Mouse (Mus musculus): ENCODE data around the gene Acap3. TPM values are rescaled to one million over a fixed set of nuclear protein-coding genes. Genes with fewer than 3 reads are reported as not detected.

Gene Acap3
- polyA plus RNA-seq (2012; rRNA removed; ENCODE audit: low replicate concordance), result 13.3 and 14.8 TPM in 2 replicates

DNA sequence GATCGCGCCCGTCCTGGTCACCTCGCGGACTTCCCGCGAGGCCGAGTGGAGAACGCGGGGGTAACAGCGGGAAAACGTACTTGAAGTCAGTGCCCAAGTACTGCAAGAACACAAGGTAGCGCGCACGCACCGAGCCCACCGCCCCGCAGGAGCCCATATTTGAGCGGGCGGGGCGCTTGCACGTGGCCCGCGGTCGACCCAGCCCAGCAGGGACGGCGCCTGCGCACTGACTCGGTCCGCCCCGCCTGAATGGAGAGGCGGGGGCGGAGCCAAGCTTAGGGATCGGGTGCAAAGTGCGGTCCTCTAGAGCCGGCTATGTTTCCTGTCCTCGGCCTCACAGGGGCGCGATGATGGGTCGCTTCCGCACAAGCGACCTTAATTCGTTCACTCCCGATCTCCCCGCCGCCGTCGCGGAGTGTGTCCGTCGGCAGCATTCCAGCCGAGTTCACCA lies at the start of gene Acap3, which contains the start of gene Pusl1:
Acap3 (plus strand) TSS at position 272 of the 451 bp plus-strand sequence.
Pusl1 (minus strand) TSS at position 231 of the 451 bp plus-strand sequence.

DNA sequence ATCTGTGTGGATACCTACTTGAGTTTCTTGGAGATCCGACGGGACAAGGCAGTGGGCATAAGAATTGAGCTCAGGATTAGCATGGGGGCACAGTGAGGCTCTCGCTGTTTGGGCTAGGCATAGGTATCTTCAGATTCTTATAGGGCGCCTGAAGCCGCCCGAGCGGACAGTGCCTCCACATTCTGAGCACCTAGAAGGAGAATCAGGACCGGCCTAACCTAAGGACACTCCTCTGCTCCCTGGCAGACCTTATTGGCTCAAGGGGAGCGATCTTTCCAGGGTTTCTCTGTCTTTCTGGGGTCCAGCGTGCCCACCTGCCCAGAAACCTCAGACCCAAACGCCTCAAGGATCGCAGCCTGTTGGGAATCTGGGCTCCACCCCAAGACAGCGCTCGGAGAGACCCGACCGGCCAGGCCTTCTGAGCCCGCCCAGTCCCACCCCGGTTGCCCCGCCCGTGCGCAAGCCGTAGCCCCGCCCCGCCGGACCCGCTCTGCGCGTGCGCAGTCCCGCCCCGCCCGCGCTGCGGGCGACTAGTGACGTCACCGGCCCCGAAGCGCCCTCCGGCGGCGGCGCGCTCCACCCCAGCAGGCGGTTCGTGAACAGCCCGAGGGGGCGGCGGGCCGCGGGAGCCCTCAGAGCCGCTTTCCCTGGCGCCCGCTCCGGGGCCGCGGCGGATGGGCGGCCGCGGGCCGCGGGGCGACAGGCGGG lies 44.6 kb upstream of the Acap3 start, which contains the start of gene Dvl1:
Dvl1 (plus strand) TSS at position 532 of the 708 bp plus-strand sequence.

DNA sequence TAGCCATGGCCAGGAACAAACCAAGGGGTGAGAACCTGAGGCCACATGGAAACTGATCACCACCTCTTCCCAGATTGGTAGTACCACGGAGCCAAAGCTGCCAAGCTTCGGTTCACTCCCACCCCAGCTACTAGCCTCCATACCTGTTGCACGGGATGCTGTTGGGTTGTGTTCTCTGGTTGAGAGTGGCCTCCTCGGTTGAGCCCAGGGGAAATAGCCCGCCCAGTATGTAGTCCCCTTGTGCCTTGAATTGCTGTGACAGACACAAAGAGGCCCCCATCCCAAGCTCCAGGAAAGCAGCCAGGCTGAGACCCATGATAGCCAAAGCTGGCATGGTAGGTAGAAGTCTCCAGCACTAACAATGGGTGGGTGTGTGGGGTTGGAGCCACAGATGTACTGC lies 28.6 kb upstream of the Acap3 start, which contains the start of gene Tas1r3:
Tas1r3 (minus strand) TSS at position 362 of the 400 bp plus-strand sequence.

DNA sequence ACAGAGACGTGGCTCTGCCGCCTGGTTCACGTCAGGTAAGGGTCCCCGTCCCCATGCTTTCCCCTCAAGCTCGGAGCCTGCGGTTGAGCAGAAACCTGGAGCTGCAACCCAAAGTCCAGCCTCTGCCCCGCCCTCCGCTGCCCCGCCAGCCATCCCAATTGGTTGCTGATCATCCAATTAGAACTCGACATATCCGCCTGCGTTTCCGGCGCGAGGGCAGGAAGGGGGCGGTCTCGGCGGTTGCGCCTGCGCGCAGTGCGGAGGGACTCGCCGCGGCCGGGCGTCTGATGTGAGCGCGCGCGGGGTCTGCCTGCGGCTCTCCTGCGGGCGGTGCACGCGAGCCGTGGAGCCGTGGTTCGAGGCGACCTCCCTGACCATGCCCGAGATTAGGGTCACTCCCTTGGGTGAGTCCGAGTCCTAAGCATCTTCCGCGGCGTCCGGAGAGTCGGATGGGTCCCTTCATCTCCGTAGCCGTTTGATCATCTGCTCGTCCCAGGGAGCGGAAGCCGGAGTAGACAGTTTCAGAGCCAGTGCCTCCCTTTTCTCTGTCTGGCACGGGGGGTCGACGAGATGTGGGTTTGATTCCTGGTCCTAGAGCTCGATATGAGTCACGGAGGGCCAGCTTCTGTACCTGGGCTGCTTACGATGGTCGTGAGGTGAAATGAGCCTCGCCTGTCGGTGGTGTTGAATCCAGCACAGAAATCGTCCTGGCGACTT lies 22.1 kb upstream of the Acap3 start, which contains the start of the genes Cptp and Ints11:
Cptp (minus strand) TSS at position 124 of the 717 bp plus-strand sequence.
Ints11 (plus strand) TSS at position 230 of the 717 bp plus-strand sequence.

DNA sequence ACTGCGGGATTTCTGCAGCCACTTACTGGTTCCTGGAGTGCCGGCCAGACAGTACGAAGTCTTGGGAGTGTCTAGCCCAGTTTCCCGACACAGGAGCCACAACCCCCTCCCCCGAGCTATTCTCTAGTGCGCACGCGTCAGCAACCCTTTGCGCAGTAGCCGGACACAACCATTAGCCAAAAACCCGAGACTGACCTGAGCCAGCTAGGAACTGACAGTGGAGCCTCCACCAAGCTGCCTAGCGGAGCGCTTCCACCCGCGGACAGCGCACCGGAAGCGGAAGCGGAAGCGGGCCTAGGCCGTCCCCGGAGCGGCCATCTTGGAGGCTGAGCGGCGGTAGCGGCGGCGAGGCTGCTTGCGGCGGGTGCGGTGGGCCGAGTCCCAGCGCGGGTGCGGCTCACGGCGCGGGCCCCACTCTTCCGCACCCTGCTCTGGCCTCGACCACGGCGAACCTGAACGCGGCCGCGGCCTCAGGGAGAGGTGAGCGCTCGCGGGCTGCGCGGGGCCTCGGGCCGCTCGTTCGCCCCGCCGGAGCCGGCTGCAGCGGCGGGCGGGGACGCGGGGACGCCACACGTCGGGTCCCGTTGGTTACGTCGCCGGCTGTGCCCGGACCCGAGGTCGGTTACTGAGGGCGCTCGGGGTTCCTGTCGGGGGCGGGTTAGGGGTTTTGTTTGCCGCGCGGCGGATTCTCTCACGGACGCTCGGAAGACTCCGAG lies 52.1 kb downstream of the Acap3 start, which contains the start of gene Ube2j2:
Ube2j2 (plus strand) TSS at position 298 of the 716 bp plus-strand sequence.

Other genes with a start within 250 kb of the Acap3 start
- not detected in 2 replicates for gene Gm10563, start 246.4 kb upstream of the Acap3 start, polyA plus RNA-seq (2012; rRNA removed; ENCODE audit: low replicate concordance)
- gene Mmp23, start 238.4 kb upstream of the Acap3 start, polyA plus RNA-seq (2012; rRNA removed; ENCODE audit: low replicate concordance), result 23.1 and 28.4 TPM in 2 replicates
- 63.6 and 88.9 TPM in 2 replicates for gene Mib2, start 222.6 kb upstream of the Acap3 start, polyA plus RNA-seq (2012; rRNA removed; ENCODE audit: low replicate concordance)
- 28.5 and 30.2 TPM in 2 replicates for gene Fndc10, start 197.5 kb upstream of the Acap3 start, polyA plus RNA-seq (2012; rRNA removed; ENCODE audit: low replicate concordance)
- 124 and 138 TPM in 2 replicates for gene Ssu72, start 187.0 kb upstream of the Acap3 start, polyA plus RNA-seq (2012; rRNA removed; ENCODE audit: low replicate concordance)
- 0.58 and 0.78 TPM in 2 replicates for gene Tmem240, start 157.0 kb upstream of the Acap3 start, polyA plus RNA-seq (2012; rRNA removed; ENCODE audit: low replicate concordance)
- 102 and 109 TPM in 2 replicates for gene Atad3a, start 130.7 kb upstream of the Acap3 start, polyA plus RNA-seq (2012; rRNA removed; ENCODE audit: low replicate concordance)
- gene Vwa1, start 117.1 kb upstream of the Acap3 start, polyA plus RNA-seq (2012; rRNA removed; ENCODE audit: low replicate concordance), result 19.1 and 135 TPM in 2 replicates
- 3.1 and 6.1 TPM in 2 replicates for gene Tmem88b, start 105.9 kb upstream of the Acap3 start, polyA plus RNA-seq (2012; rRNA removed; ENCODE audit: low replicate concordance)
- not detected in 2 replicates for gene Ankrd65, start 101.4 kb upstream of the Acap3 start, polyA plus RNA-seq (2012; rRNA removed; ENCODE audit: low replicate concordance)
- gene Mrpl20, start 88.9 kb upstream of the Acap3 start, polyA plus RNA-seq (2012; rRNA removed; ENCODE audit: low replicate concordance), result 32.6 and 49.9 TPM in 2 replicates
- 23.8 and 25.3 TPM in 2 replicates for gene Ccnl2, start 79.3 kb upstream of the Acap3 start, polyA plus RNA-seq (2012; rRNA removed; ENCODE audit: low replicate concordance)
- 159 and 208 TPM in 2 replicates for gene Aurkaip1, start 60.5 kb upstream of the Acap3 start, polyA plus RNA-seq (2012; rRNA removed; ENCODE audit: low replicate concordance)
- gene Mxra8, start 52.1 kb upstream of the Acap3 start, polyA plus RNA-seq (2012; rRNA removed; ENCODE audit: low replicate concordance), result 69.2 and 97.5 TPM in 2 replicates
- gene Dvl1, start 44.4 kb upstream of the Acap3 start, polyA plus RNA-seq (2012; rRNA removed; ENCODE audit: low replicate concordance), result 142 and 173 TPM in 2 replicates
- gene Tas1r3, start 28.5 kb upstream of the Acap3 start, polyA plus RNA-seq (2012; rRNA removed; ENCODE audit: low replicate concordance), result 1.1 and 1.2 TPM in 2 replicates
- 56.0 and 86.9 TPM in 2 replicates for gene Cptp, start 22.4 kb upstream of the Acap3 start, polyA plus RNA-seq (2012; rRNA removed; ENCODE audit: low replicate concordance)
- 14.6 and 19.2 TPM in 2 replicates for gene Ints11, start 22.3 kb upstream of the Acap3 start, polyA plus RNA-seq (2012; rRNA removed; ENCODE audit: low replicate concordance)
- 30.9 and 65.5 TPM in 2 replicates for gene Pusl1, start within 50 bp of the Acap3 start, polyA plus RNA-seq (2012; rRNA removed; ENCODE audit: low replicate concordance)
- gene Ube2j2, start 52.0 kb downstream of the Acap3 start, polyA plus RNA-seq (2012; rRNA removed; ENCODE audit: low replicate concordance), result 123 and 179 TPM in 2 replicates
- gene C1qtnf12, start 70.5 kb downstream of the Acap3 start, polyA plus RNA-seq (2012; rRNA removed; ENCODE audit: low replicate concordance), result 121 and 260 TPM in 2 replicates
- gene B3galt6, start 100.8 kb downstream of the Acap3 start, polyA plus RNA-seq (2012; rRNA removed; ENCODE audit: low replicate concordance), result 5.3 and 6.9 TPM in 2 replicates
- gene Sdf4, start 101.0 kb downstream of the Acap3 start, polyA plus RNA-seq (2012; rRNA removed; ENCODE audit: low replicate concordance), result 44.0 and 69.6 TPM in 2 replicates
- gene Tnfrsf4, start 122.0 kb downstream of the Acap3 start, polyA plus RNA-seq (2012; rRNA removed; ENCODE audit: low replicate concordance), result 3.6 and 6.5 TPM in 2 replicates
- 2.5 and 3.5 TPM in 2 replicates for gene Tnfrsf18, start 134.3 kb downstream of the Acap3 start, polyA plus RNA-seq (2012; rRNA removed; ENCODE audit: low replicate concordance)
- gene Ttll10, start 167.6 kb downstream of the Acap3 start, polyA plus RNA-seq (2012; rRNA removed; ENCODE audit: low replicate concordance), result 5.6 and 8.2 TPM in 2 replicates
- gene 9430015G10Rik, start 218.2 kb downstream of the Acap3 start, polyA plus RNA-seq (2012; rRNA removed; ENCODE audit: low replicate concordance), result 8.9 and 11.4 TPM in 2 replicates
- gene Rnf223, start 238.7 kb downstream of the Acap3 start, polyA plus RNA-seq (2012; rRNA removed; ENCODE audit: low replicate concordance), result 0.29 and 0.46 TPM in 2 replicates